Mouse (Mus musculus): ENCODE data around the gene Gm20388. TPM values are rescaled to one million over a fixed set of nuclear protein-coding genes. Genes with fewer than 3 reads are reported as not detected.
"Not testable (repeated sequence)": the region's sequence is repeated elsewhere in the genome, so short reads cannot be mapped to it uniquely, and the experiment has no call there.

Gene Gm20388
- polyA plus RNA-seq, 1 experiment from 2014 or later = 4.4 TPM

GRCm38 (mm10) chr8:123071176-123071575 lies 3160.5 kb downstream of the Gm20388 start:
- H3K9me3 ChIP-seq = no peaks in the 10 kb centered on the region
- H3K27ac ChIP-seq = no peak overlapping the region
- WGBS = 86% methylated on average over 4 of the region's 4 CpGs
- H3K36me3 ChIP-seq = peaks cover 65% of the 10 kb centered on the region
- H3K4me2 ChIP-seq (replicated peaks) = no peak overlapping the region
- no peaks in the 10 kb centered on the region for H3K27me3 ChIP-seq
- ATAC-seq = no peak
- 0 out of 2 replicates have a peak overlapping the region, but pooled peaks have one; percentile 5 for H3K9ac ChIP-seq (replicated peaks)
- peaks cover 16% of the 10 kb centered on the region for H3K4me1 ChIP-seq (replicated peaks)
- H3K4me3 ChIP-seq (replicated peaks) = no peak overlapping the region

- no peak overlapping the region for H3K4me3 ChIP-seq (replicated peaks)
- no peak overlapping the region for H3K4me2 ChIP-seq (replicated peaks)
- no peak overlapping the region for H3K9ac ChIP-seq (replicated peaks)
- WGBS = 95% methylated on average over 6 of the region's 6 CpGs
- H3K4me1 ChIP-seq (replicated peaks) = no peaks in the 10 kb centered on the region
- peaks cover 95% of the 10 kb centered on the region for H3K36me3 ChIP-seq
- H3K27me3 ChIP-seq = no peaks in the 10 kb centered on the region
- no peaks in the 10 kb centered on the region for H3K9me3 ChIP-seq
- ATAC-seq = no peak
- H3K27ac ChIP-seq = no peak overlapping the region
Measured at GRCm38 (mm10) chr8:123077213-123077612, 3166.6 kb downstream of the Gm20388 start.

GRCm38 (mm10) chr8:123082993-123083392 lies 3172.4 kb downstream of the Gm20388 start:
- WGBS = 83% methylated on average over 6 of the region's 6 CpGs
- Histone ChIP-seq H3K4me2 (replicated peaks) (no peak overlapping the region), H3K36me3 (peaks cover 97% of the 10 kb centered on the region), H3K9me3 (no peaks in the 10 kb centered on the region), H3K9ac (replicated peaks) (no peak overlapping the region), H3K27ac (no peak overlapping the region), H3K4me1 (replicated peaks) (no peaks in the 10 kb centered on the region), H3K27me3 (no peaks in the 10 kb centered on the region), H3K4me3 (replicated peaks) (no peak overlapping the region)
- no peak for ATAC-seq

GRCm38 (mm10) chr8:123083610-123084009 lies 3173.0 kb downstream of the Gm20388 start:
- no peak overlapping the region for H3K4me3 ChIP-seq (replicated peaks)
- H3K9ac ChIP-seq (replicated peaks) = no peak overlapping the region
- no peaks in the 10 kb centered on the region for H3K4me1 ChIP-seq (replicated peaks)
- no peak overlapping the region for H3K27ac ChIP-seq
- no peak overlapping the region for H3K4me2 ChIP-seq (replicated peaks)
- no peaks in the 10 kb centered on the region for H3K9me3 ChIP-seq
- H3K36me3 ChIP-seq = peaks cover 99% of the 10 kb centered on the region
- ATAC-seq = no peak
- WGBS = 90% methylated on average over 12 of the region's 12 CpGs
- H3K27me3 ChIP-seq = no peaks in the 10 kb centered on the region

- H3K4me2 ChIP-seq (replicated peaks) = no peak overlapping the region
- H3K9me3 ChIP-seq = no peaks in the 10 kb centered on the region
- H3K4me1 ChIP-seq (replicated peaks) = no peaks in the 10 kb centered on the region
- H3K9ac ChIP-seq (replicated peaks) = no peak overlapping the region
- H3K27ac ChIP-seq = no peak overlapping the region
- ATAC-seq = no peak
- H3K4me3 ChIP-seq (replicated peaks) = no peak overlapping the region
- H3K36me3 ChIP-seq = peaks cover 100% of the 10 kb centered on the region
- 91% methylated on average over 9 of the region's 9 CpGs for WGBS
- H3K27me3 ChIP-seq = no peaks in the 10 kb centered on the region
Measured at GRCm38 (mm10) chr8:123087289-123087688, 3176.6 kb downstream of the Gm20388 start.

GRCm38 (mm10) chr8:123097216-123097615 lies 3186.6 kb downstream of the Gm20388 start:
- Histone ChIP-seq H3K4me3 (replicated peaks) (no peak overlapping the region), H3K36me3 (peaks cover 53% of the 10 kb centered on the region), H3K27ac (no peak overlapping the region), H3K9me3 (no peaks in the 10 kb centered on the region), H3K9ac (replicated peaks) (0 out of 2 replicates have a peak overlapping the region, but pooled peaks have one; percentile 15), H3K27me3 (no peaks in the 10 kb centered on the region), H3K4me2 (replicated peaks) (no peak overlapping the region), H3K4me1 (replicated peaks) (peaks cover 4% of the 10 kb centered on the region)
- no peak for ATAC-seq
- 92% methylated on average over 11 of the region's 11 CpGs for WGBS

GRCm38 (mm10) chr8:123097786-123098584 lies 3187.3 kb downstream of the Gm20388 start:
- Histone ChIP-seq H3K27me3 (no peaks in the 10 kb centered on the region), H3K36me3 (peaks cover 48% of the 10 kb centered on the region), H3K27ac (no peak overlapping the region), H3K4me1 (replicated peaks) (peaks cover 4% of the 10 kb centered on the region), H3K4me2 (replicated peaks) (no peak overlapping the region), H3K9me3 (no peaks in the 10 kb centered on the region), H3K9ac (replicated peaks) (no peak overlapping the region; the same call in 1 of the 2 replicates), H3K4me3 (replicated peaks) (no peak overlapping the region)
- 72% methylated on average over 12 of the region's 12 CpGs for WGBS
- ATAC-seq = no peak

- no peaks in the 10 kb centered on the region for H3K27me3 ChIP-seq
Measured at GRCm38 (mm10) chr8:123100288-123100687, 3189.6 kb downstream of the Gm20388 start.

GRCm38 (mm10) chr8:123101244-123101643 lies 3190.6 kb downstream of the Gm20388 start:
- peaks cover 16% of the 10 kb centered on the region for H3K4me1 ChIP-seq (replicated peaks)
- ATAC-seq = no peak
- no peaks in the 10 kb centered on the region for H3K27me3 ChIP-seq
- H3K4me2 ChIP-seq (replicated peaks) = no peak overlapping the region
- H3K9ac ChIP-seq (replicated peaks) = no peak overlapping the region
- peaks cover 47% of the 10 kb centered on the region for H3K36me3 ChIP-seq
- H3K9me3 ChIP-seq = no peaks in the 10 kb centered on the region
- H3K27ac ChIP-seq = no peak overlapping the region
- no peak overlapping the region for H3K4me3 ChIP-seq (replicated peaks)
- WGBS = 78% methylated on average over 4 of the region's 4 CpGs

More at GRCm38 (mm10) chr8:123100288-123100687, 3189.6 kb downstream of the Gm20388 start:
- peaks cover 16% of the 10 kb centered on the region for H3K4me1 ChIP-seq (replicated peaks)
- H3K9me3 ChIP-seq = no peaks in the 10 kb centered on the region
- H3K36me3 ChIP-seq = peaks cover 47% of the 10 kb centered on the region
- H3K27ac ChIP-seq = no peak overlapping the region
- 54% methylated on average over 8 of the region's 8 CpGs for WGBS
- ATAC-seq = no peak
- no peak overlapping the region; the same call in 1 of the 2 replicates for H3K9ac ChIP-seq (replicated peaks)
- H3K4me3 ChIP-seq (replicated peaks) = no peak overlapping the region
- no peak overlapping the region for H3K4me2 ChIP-seq (replicated peaks)

- Histone ChIP-seq H3K27me3 (no peaks in the 10 kb centered on the region), H3K4me2 (replicated peaks) (peak within 1 kb of the TSS; percentile 96), H3K4me1 (replicated peaks) (peaks cover 16% of the 10 kb centered on the region), H3K4me3 (replicated peaks) (peak within 1 kb of the TSS; percentile 75), H3K36me3 (peaks cover 44% of the 10 kb centered on the region), H3K27ac (peak within 1 kb of the TSS; percentile 92), H3K9ac (replicated peaks) (peak within 1 kb of the TSS; percentile 99), H3K9me3 (no peaks in the 10 kb centered on the region)
- ATAC-seq = peak; percentile 98
- WGBS = 2% methylated on average over 56 of the region's 56 CpGs
Measured at GRCm38 (mm10) chr8:123101735-123102685, 3191.4 kb downstream of the Gm20388 start, which contains the start of gene Rpl13. TSS of gene Rpl13 (plus strand) at chr8:123102350.

- peak overlapping the region; percentile 92 for H3K27ac ChIP-seq
- H3K36me3 ChIP-seq = peaks cover 35% of the 10 kb centered on the region
- WGBS = 1% methylated on average over 26 of the region's 26 CpGs
- H3K4me3 ChIP-seq (replicated peaks) = peak overlapping the region; percentile 75
- peak overlapping the region; percentile 99 for H3K9ac ChIP-seq (replicated peaks)
- not testable (repeated sequence) for H3K27me3 ChIP-seq, ATAC-seq, H3K9me3 ChIP-seq
- H3K4me2 ChIP-seq (replicated peaks) = peak overlapping the region; percentile 96
- H3K4me1 ChIP-seq (replicated peaks) = peaks cover 16% of the 10 kb centered on the region
Measured at GRCm38 (mm10) chr8:123102855-123103254, 3192.2 kb downstream of the Gm20388 start.

- H3K9ac ChIP-seq (replicated peaks) = peak overlapping the region; percentile 99
- no peaks in the 10 kb centered on the region for H3K27me3 ChIP-seq
- WGBS = 20% methylated on average over 15 of the region's 15 CpGs
- no peak for ATAC-seq
- H3K4me1 ChIP-seq (replicated peaks) = peaks cover 16% of the 10 kb centered on the region
- no peaks in the 10 kb centered on the region for H3K9me3 ChIP-seq
- H3K36me3 ChIP-seq = peaks cover 31% of the 10 kb centered on the region
- H3K27ac ChIP-seq = peak overlapping the region; percentile 92; the same call in 1 of the 2 replicates
- H3K4me3 ChIP-seq (replicated peaks) = peak overlapping the region; percentile 75
- H3K4me2 ChIP-seq (replicated peaks) = peak overlapping the region; percentile 96
Measured at GRCm38 (mm10) chr8:123103285-123103684, 3192.6 kb downstream of the Gm20388 start.

Data from midbrain, embryonic 13.5 days (tissue).